Mouse (Mus musculus) forebrain, embryonic 16.5 days (tissue): ENCODE data around the gene E2f7. TPM values are rescaled to one million over a fixed set of nuclear protein-coding genes. Genes with fewer than 3 reads are reported as not detected.

Source experiments
- ATAC-seq: fragments of 200-750 bp; cut with Nextera tagmentation; 2 replicates; pipeline ENCODE4 v1.8.0; 2017; ENCODE audit warnings: mild to moderate bottlenecking, moderate library complexity
- H3K27ac ChIP-seq: fragments of 300-500 bp; sonication (generic); 2 replicates; pipeline ENCODE4 v1.5.1; 2014; ENCODE audit warnings: low read length, control low read depth
- H3K27me3 ChIP-seq: fragments of 300-500 bp; sonication (generic); replicated peaks from 2 replicates; pipeline ENCODE4 v1.6.1; 2014; ENCODE audit warnings: low read length; ENCODE audit not compliant: control insufficient read depth, insufficient read depth
- H3K36me3 ChIP-seq: fragments of 300-500 bp; sonication (generic); 2 replicates; pipeline ENCODE4 v1.6.1; 2014; ENCODE audit not compliant: control insufficient read depth, insufficient read depth
- H3K4me1 ChIP-seq: fragments of 300-500 bp; sonication (generic); replicated peaks from 2 replicates; pipeline ENCODE4 v1.6.1; 2014; ENCODE audit warnings: low read length; ENCODE audit not compliant: control insufficient read depth, insufficient read depth
- H3K4me2 ChIP-seq: fragments of 300-500 bp; sonication (generic); 2 replicates; pipeline ENCODE4 v1.6.1; 2014; ENCODE audit warnings: mild to moderate bottlenecking, low read length, control low read depth
- H3K4me3 ChIP-seq: fragments of 300-500 bp; sonication (generic); replicated peaks from 2 replicates; pipeline ENCODE4 v1.5.1; 2014; ENCODE audit warnings: mild to moderate bottlenecking, low read length, control low read depth
- H3K9ac ChIP-seq: fragments of 300-500 bp; sonication (generic); replicated peaks from 2 replicates; pipeline ENCODE4 v1.6.1; 2014; ENCODE audit warnings: low read depth, low read length, control low read depth
- H3K9me3 ChIP-seq: fragments of 300-500 bp; sonication (generic); 2 replicates; pipeline ENCODE4 v1.6.1; 2016; ENCODE audit warnings: low read length; ENCODE audit not compliant: control insufficient read depth
- WGBS: fragments of 180-500 bp; shearing (Covaris S2); extraction: QIAGEN DNeasy Blood & Tissue Kit; methylation state at CpG from one replicate; pipeline ENCODE4 v1.1.7; 2014; 5-methylcytosine and 5-hydroxymethylcytosine counted together
- polyA plus RNA-seq: library from polyadenylated mRNA; unstranded; fragments of >200 nt; fragmentation: Nextera tagmentation; extraction: Ambion mirVana; gene quantifications from 2 replicates; pipeline ENCODE4 v1.2.1, GENCODE M21; 2015

The E2f7 gene
- 13.8 and 14.8 TPM in 2 replicates for polyA plus RNA-seq

GRCm38 (mm10) chr10:110744686-110745639 lies at the start of gene E2f7:
TSS of gene E2f7 (plus strand) at chr10:110745439.
- peak within 1 kb of the TSS; percentile 88 for H3K4me3 ChIP-seq
- peak within 1 kb of the TSS; percentile 74 for H3K27ac ChIP-seq
- H3K4me1 ChIP-seq, result peaks cover 15% of the 10 kb centered on the region
- H3K36me3 ChIP-seq, result no peaks in the 10 kb centered on the region
- H3K4me2 ChIP-seq, result peak within 1 kb of the TSS; percentile 95
- WGBS, result 1% methylated on average over 94 of the region's 98 CpGs
- H3K9ac ChIP-seq, result peak within 1 kb of the TSS; percentile 91
- peak; percentile 98 for ATAC-seq
- no peaks in the 10 kb centered on the region for H3K27me3 ChIP-seq
- H3K9me3 ChIP-seq, result no peaks in the 10 kb centered on the region

- Histone ChIP-seq H3K36me3 (no peaks in the 10 kb centered on the region), H3K9ac (no peak overlapping the region), H3K27ac (no peak overlapping the region), H3K4me3 (no peak overlapping the region), H3K27me3 (no peaks in the 10 kb centered on the region), H3K4me2 (no peak overlapping the region), H3K4me1 (no peaks in the 10 kb centered on the region), H3K9me3 (no peaks in the 10 kb centered on the region)
- no peak for ATAC-seq
- WGBS, result 75% methylated on average over 1 of the region's 1 CpGs
Measured at GRCm38 (mm10) chr10:110701276-110701675, 44.0 kb upstream of the E2f7 start.

- H3K36me3 ChIP-seq, result no peaks in the 10 kb centered on the region
- WGBS, result 60% methylated on average over 9 of the region's 9 CpGs
- no peak for ATAC-seq
- no peak overlapping the region for H3K9ac ChIP-seq
- no peaks in the 10 kb centered on the region for H3K9me3 ChIP-seq
- H3K4me1 ChIP-seq, result peaks cover 5% of the 10 kb centered on the region; the same call in 1 of the 2 replicates
- H3K27ac ChIP-seq, result no peak overlapping the region
- no peaks in the 10 kb centered on the region for H3K27me3 ChIP-seq
- H3K4me2 ChIP-seq, result no peak overlapping the region
- no peak overlapping the region for H3K4me3 ChIP-seq
Measured at GRCm38 (mm10) chr10:110705672-110706071, 39.6 kb upstream of the E2f7 start.

GRCm38 (mm10) chr10:110707390-110708113 lies 37.7 kb upstream of the E2f7 start:
- H3K4me2 ChIP-seq, result no peak overlapping the region
- no peaks in the 10 kb centered on the region for H3K27me3 ChIP-seq
- no peak overlapping the region for H3K9ac ChIP-seq
- H3K36me3 ChIP-seq, result no peaks in the 10 kb centered on the region
- no peaks in the 10 kb centered on the region for H3K9me3 ChIP-seq
- H3K4me3 ChIP-seq, result no peak overlapping the region
- peak; percentile 61; the same call in 1 of the 2 replicates for ATAC-seq
- peaks cover 5% of the 10 kb centered on the region; the same call in 1 of the 2 replicates for H3K4me1 ChIP-seq
- no peak overlapping the region for H3K27ac ChIP-seq
- 51% methylated on average over 16 of the region's 16 CpGs for WGBS

GRCm38 (mm10) chr10:110716887-110717286 lies 28.4 kb upstream of the E2f7 start:
- no peaks in the 10 kb centered on the region for H3K36me3 ChIP-seq
- no peak overlapping the region for H3K4me3 ChIP-seq
- no peak overlapping the region for H3K4me2 ChIP-seq
- no peaks in the 10 kb centered on the region for H3K27me3 ChIP-seq
- ATAC-seq, result no peak
- WGBS, result 37% methylated on average over 10 of the region's 10 CpGs
- H3K27ac ChIP-seq, result no peak overlapping the region
- H3K9ac ChIP-seq, result no peak overlapping the region
- no peaks in the 10 kb centered on the region; the same call in 1 of the 2 replicates for H3K9me3 ChIP-seq
- H3K4me1 ChIP-seq, result no peaks in the 10 kb centered on the region

- no peaks in the 10 kb centered on the region for H3K36me3 ChIP-seq
- H3K4me3 ChIP-seq, result no peak overlapping the region
- H3K4me2 ChIP-seq, result no peak overlapping the region
- H3K4me1 ChIP-seq, result no peaks in the 10 kb centered on the region
- WGBS, result 87% methylated on average over 15 of the region's 15 CpGs
- H3K9ac ChIP-seq, result no peak overlapping the region
- no peaks in the 10 kb centered on the region for H3K9me3 ChIP-seq
- H3K27ac ChIP-seq, result no peak overlapping the region
- H3K27me3 ChIP-seq, result no peaks in the 10 kb centered on the region
- ATAC-seq, result no peak
Measured at GRCm38 (mm10) chr10:110726431-110726830, 18.8 kb upstream of the E2f7 start.

- Histone ChIP-seq H3K4me2 (no peak overlapping the region), H3K27ac (no peak overlapping the region), H3K4me3 (no peak overlapping the region), H3K36me3 (no peaks in the 10 kb centered on the region), H3K4me1 (no peaks in the 10 kb centered on the region), H3K9ac (no peak overlapping the region), H3K9me3 (no peaks in the 10 kb centered on the region), H3K27me3 (no peaks in the 10 kb centered on the region)
- ATAC-seq, result no peak
- WGBS, result 51% methylated on average over 4 of the region's 4 CpGs
Measured at GRCm38 (mm10) chr10:110727816-110728215, 17.4 kb upstream of the E2f7 start.

- Histone ChIP-seq H3K4me2 (no peak overlapping the region), H3K9ac (no peak overlapping the region), H3K36me3 (no peaks in the 10 kb centered on the region), H3K27me3 (no peaks in the 10 kb centered on the region), H3K4me1 (no peaks in the 10 kb centered on the region), H3K27ac (no peak overlapping the region), H3K9me3 (no peaks in the 10 kb centered on the region), H3K4me3 (no peak overlapping the region)
- 24% methylated on average over 6 of the region's 6 CpGs for WGBS
- peak; percentile 59 for ATAC-seq
Measured at GRCm38 (mm10) chr10:110733343-110733742, 11.9 kb upstream of the E2f7 start.

- Histone ChIP-seq H3K27me3 (no peaks in the 10 kb centered on the region), H3K9ac (no peak overlapping the region), H3K4me2 (no peak overlapping the region), H3K9me3 (no peaks in the 10 kb centered on the region), H3K4me3 (no peak overlapping the region), H3K36me3 (no peaks in the 10 kb centered on the region), H3K27ac (no peak overlapping the region), H3K4me1 (peaks cover 15% of the 10 kb centered on the region)
- 84% methylated on average over 6 of the region's 6 CpGs for WGBS
- ATAC-seq, result no peak
Measured at GRCm38 (mm10) chr10:110743701-110744100, 1.5 kb upstream of the E2f7 start.
